Mouse (Mus musculus) c-Kit-negative CD71-positive TER-119-positive erythroid progenitor cells, embryonic 14.5 days (primary cell): Measurements from ENCODE around the gene Grik5.
A peak's percentile ranks its signal among the peaks of the same experiment; 100 is the strongest.

Source experiments
- DNase-seq: peaks from one replicate; pipeline ENCODE4 v3.0.0-alpha.2; 2013; ENCODE audit warnings: low read depth, low spot score

The Grik5 gene

GRCm38 (mm10) chr7:25031528-25031927 is 40.6 kb downstream of the Grik5 start:
- no peak for DNase-seq

- DNase-seq = peak; percentile 49
Measured at GRCm38 (mm10) chr7:25030032-25030753, 42.0 kb downstream of the Grik5 start.

GRCm38 (mm10) chr7:25026452-25026851 is 45.7 kb downstream of the Grik5 start:
- DNase-seq = no peak

GRCm38 (mm10) chr7:25025855-25026439 is 46.2 kb downstream of the Grik5 start:
- no peak for DNase-seq

- no peak for DNase-seq
Measured at GRCm38 (mm10) chr7:25011592-25011991, 60.6 kb downstream of the Grik5 start.

- no peak for DNase-seq
Measured at GRCm38 (mm10) chr7:25010090-25010913, 61.8 kb downstream of the Grik5 start.

GRCm38 (mm10) chr7:25009099-25009700 is 62.9 kb downstream of the Grik5 start:
- no peak for DNase-seq

- DNase-seq = no peak
Measured at GRCm38 (mm10) chr7:25008635-25009034, 63.5 kb downstream of the Grik5 start.

- no peak for DNase-seq
Measured at GRCm38 (mm10) chr7:25007609-25008374, 64.4 kb downstream of the Grik5 start.

- DNase-seq = no peak
Measured at GRCm38 (mm10) chr7:25006586-25007364, 65.4 kb downstream of the Grik5 start.

- DNase-seq = no peak
Measured at GRCm38 (mm10) chr7:25006171-25006570, 66.0 kb downstream of the Grik5 start.

- no peak for DNase-seq
Measured at GRCm38 (mm10) chr7:25005421-25006065, 66.6 kb downstream of the Grik5 start, which contains the start of gene Atp1a3. TSS of gene Atp1a3 (minus strand) at chr7:25005958.

- no peak for DNase-seq
Measured at GRCm38 (mm10) chr7:25004806-25005205, 67.3 kb downstream of the Grik5 start.

- no peak for DNase-seq
Measured at GRCm38 (mm10) chr7:25003820-25004388, 68.2 kb downstream of the Grik5 start.

GRCm38 (mm10) chr7:25003291-25003690 is 68.9 kb downstream of the Grik5 start:
- DNase-seq = no peak

GRCm38 (mm10) chr7:25000711-25001110 is 71.4 kb downstream of the Grik5 start:
- DNase-seq = no peak

- no peak for DNase-seq
Measured at GRCm38 (mm10) chr7:25000211-25000610, 71.9 kb downstream of the Grik5 start.

GRCm38 (mm10) chr7:24993081-24993480 is 79.1 kb downstream of the Grik5 start:
- no peak for DNase-seq

GRCm38 (mm10) chr7:24990478-24990877 is 81.7 kb downstream of the Grik5 start:
- DNase-seq = no peak

GRCm38 (mm10) chr7:24987941-24988340 is 84.2 kb downstream of the Grik5 start:
- DNase-seq = no peak
